Mouse (Mus musculus) gastrocnemius, adult 8-10 months (tissue): ENCODE measurements around the gene Tgm6. TPM values are rescaled to one million over a fixed set of nuclear protein-coding genes. Genes with fewer than 3 reads are reported as not detected.

Experiments
- DNase-seq, 2 experiments: peaks; one replicate each; pipeline ENCODE4 v3.0.0; 2022; ENCODE audit warnings: low spot score in 2 of 2
- total RNA-seq, 4 experiments: library from RNA; stranded (reverse); gene quantifications; 2 replicates each; pipeline ENCODE4 v1.2.4; 2022

The Tgm6 gene
- total RNA-seq, result not detected

DNA sequence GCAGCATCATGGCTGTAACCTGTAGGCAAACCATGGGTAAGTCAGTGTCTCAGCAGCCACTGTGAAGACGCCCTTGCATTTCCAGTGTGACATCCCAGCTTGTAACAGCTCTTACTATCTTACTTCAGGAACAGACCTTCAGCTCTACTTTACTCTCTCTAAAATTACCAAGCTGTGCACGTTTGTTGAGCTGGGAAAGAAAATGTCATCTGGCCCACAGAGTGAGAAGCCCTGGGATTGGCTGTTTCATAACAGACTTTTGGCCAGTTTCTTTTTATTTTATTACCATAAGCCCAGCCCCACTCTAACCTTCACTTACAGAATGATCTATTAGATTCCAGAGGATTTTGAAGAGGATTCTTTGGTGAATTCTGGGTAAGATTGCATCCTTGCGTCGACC is at the start of gene Tgm6:
Gene Tgm6 (plus strand): TSS at position 301 of the 400 bp plus-strand sequence.
- DNase-seq, result no peak

DNA sequence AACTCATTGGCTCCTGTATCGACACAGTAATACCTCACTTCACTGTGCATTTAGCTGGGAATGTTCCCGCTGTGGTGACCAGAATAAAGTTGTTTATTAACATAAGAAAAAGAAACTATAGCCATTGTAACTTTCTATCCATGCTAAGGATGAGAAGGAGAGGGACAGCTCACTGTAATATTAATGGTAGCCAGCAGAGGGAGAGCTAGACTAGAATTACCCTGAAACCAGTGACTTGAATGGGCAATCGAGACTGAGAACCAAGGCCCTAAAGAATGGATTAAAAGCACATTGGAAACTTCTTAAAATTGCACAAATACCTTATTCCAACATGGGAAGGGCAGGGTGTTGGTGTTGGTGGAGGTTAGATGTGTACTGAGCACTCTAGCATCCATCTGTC is 44.0 kb upstream of the Tgm6 start:
- DNase-seq, result no peak

DNA sequence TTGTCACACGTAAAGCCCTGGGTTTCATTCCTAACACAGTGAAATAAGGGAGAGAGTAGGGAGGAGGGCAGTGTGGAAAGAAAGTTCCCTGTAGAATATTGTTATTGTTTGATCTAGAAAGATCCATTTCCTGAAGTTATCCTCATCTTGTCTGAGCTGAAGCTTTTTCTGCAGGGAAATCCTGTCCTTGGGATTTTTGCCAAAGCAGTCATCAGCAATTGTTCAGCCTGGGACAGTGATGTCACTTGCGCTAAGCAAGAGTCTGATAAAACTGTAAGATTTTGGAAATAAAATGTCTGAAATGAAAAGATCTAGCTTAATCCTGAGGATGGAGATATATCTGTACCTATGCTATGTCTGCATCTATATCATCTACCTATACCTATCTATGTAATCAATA is 41.8 kb upstream of the Tgm6 start:
- DNase-seq, result no peak

- DNase-seq, result no peak
Observed at GRCm38 (mm10) chr2:130112804-130113203, 588 bp downstream of the Tgm6 start.

DNA sequence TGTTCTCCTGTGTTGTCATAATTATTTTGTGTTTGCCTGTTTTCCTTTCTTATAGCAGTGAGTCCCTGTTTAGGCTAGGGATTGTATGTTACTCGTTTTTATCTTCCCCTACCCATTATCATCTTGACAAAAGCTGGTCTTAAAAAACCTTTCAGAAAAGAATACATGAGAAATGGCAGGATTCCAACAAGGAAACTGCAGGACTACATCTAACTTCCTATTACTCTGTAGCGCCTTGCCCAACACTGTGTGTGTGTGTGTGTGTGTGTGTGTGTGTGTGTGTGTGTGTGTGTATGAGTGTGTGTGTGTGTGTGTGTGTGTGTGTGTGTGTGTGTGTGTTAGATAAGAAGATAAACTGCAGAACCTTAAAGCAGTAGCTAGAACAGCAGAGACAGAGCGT is 1.2 kb downstream of the Tgm6 start:
- no peak for DNase-seq

DNA sequence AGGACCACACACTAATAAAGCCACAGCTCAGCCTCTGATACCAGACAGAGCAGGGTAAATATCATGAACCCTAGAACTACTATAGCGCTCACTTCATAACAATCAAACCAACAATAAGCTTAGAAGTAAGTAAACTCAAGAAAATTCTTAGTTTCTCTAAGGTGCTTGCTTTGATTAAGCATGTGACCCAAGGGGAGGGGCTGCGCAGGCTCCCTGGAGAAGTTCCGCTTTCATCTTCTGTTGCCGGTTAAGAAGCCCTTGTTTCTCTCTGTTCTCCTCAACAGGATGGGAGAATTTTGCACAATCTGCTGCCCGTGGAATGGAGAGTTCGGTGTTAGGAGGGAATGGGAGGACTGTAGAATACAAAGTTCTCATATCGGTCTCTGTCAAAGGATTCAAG is 6.4 kb downstream of the Tgm6 start:
- no peak for DNase-seq

GRCm38 (mm10) chr2:130125279-130126059 is 13.3 kb downstream of the Tgm6 start:
- DNase-seq, result no peak

DNA sequence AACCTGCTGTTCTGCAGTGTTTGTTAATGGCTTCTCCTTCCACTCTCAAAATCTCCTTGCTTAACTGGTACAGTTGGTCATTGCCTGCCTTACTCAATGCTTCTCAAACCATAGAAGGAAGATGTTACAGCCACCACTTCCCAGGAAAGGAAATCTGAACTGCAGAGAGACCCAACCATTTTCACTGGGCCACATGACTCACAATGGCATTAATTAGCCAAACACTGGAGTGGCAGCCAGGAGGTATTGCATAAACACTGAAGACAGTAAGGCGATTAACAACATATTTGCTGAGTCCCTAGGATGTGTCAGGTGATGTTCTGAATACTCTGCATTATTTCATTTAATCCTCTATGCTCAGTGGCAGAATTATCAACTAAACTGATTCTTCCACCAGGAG is 13.9 kb downstream of the Tgm6 start:
- DNase-seq, result no peak

DNA sequence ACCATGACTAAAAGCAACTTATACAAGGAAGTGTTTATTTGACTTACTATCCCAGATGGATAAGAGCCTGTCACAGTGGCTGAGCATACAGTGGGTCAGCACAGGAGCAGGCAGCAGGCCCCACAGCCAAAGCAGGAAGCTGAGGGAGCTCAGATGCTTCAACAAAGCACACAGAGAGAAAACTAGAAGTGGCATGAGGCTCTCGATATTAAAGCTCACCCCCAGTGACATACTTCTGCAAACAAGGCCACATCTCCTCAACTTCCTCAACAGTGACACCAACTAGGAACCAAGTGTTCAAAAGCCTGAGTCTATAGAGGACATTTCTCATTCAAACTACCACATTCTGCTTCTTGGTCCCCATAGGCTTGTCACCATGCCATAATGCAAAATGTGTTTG is 17.5 kb downstream of the Tgm6 start:
- DNase-seq, result no peak

- no peak for DNase-seq
Observed at GRCm38 (mm10) chr2:130143011-130143410, 30.8 kb downstream of the Tgm6 start.

GRCm38 (mm10) chr2:130144703-130145324 is 32.6 kb downstream of the Tgm6 start:
- DNase-seq, result no peak

- DNase-seq, result no peak
Observed at GRCm38 (mm10) chr2:130146089-130146668, 34.0 kb downstream of the Tgm6 start.

- DNase-seq, result no peak
Observed at GRCm38 (mm10) chr2:130155171-130155570, 43.0 kb downstream of the Tgm6 start.

DNA sequence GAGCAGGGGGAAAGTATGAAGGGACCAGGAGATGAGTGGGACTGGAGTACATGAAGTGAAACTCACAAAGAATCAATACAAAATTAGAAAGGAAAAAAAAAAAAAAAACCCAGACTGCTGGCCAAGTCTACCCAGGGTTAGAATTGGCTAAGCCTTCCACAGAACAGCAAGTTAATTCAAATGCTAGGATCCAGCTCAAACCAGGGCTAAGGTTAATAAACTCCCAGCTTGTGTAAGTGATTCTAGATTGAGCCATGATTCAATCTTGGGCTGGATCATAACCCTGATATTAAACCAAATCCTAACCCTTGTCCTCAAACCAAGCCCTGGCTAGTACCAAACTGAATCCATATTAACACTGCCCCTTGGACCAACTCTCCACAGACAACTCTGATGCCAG is 43.6 kb downstream of the Tgm6 start:
- no peak for DNase-seq

DNA sequence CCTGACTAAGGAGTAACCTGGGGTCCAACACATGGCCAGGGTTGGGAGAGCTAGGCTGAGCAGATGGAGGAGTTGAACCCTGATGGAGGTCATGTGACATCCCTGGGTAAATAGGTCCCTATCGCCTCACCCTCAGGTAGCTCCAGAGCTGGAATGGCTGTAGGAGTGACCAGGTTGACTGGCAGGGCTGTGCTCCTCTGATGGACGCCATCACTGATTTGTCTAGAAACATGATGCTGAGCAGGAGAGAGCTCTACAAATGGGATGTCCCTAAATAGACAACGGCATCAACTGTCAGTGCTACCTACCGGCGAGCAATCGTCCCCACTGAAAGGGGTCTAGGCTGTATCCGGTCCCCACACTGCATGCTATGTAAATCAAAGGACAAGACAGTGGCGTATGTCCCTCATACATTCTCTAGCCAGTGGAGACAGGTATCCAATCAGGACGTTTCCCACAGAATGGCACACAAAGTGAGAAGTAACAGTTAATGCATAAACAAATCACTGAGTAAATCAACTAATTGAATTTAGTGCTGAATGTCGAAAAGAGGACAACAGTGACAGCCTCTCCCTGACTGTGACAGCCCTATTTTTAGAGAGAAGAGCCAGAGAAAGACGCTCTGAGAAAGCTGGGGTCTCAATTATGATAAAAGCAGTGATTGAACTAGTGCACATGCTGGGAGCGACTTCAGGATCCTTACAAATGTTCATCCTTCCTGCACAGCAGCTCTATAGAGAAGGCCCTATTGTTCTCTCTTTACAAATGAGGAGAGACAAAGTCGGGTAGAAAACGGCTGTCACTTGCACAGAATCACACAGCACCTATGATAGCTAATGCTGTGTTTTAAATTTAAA is 45.2 kb downstream of the Tgm6 start:
- no peak for DNase-seq

- DNase-seq, result no peak
Observed at GRCm38 (mm10) chr2:130158088-130158437, 45.8 kb downstream of the Tgm6 start.

GRCm38 (mm10) chr2:130162701-130163100 is 50.5 kb downstream of the Tgm6 start:
- no peak for DNase-seq

- DNase-seq, result no peak
Observed at GRCm38 (mm10) chr2:130166311-130167214, 54.3 kb downstream of the Tgm6 start.

DNA sequence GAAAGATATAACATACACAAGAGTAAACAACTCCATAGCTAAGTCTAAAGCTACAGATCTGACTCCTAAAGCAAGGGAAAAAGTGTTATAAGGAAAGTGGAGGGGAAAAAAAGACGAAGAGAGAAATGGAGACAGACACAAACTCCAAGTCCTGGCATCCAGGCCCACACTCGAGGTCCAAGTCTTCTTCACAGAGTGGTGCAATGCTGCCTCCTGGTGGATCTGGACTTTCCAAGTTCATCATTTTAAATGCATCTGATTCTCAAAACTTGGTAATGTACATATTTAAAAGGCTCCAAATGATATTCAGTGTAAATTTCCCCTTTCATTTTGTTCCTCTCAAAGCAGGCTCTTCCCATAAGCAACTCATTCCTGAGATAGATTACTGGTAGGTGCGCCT is 55.6 kb downstream of the Tgm6 start:
- DNase-seq, result no peak

DNA sequence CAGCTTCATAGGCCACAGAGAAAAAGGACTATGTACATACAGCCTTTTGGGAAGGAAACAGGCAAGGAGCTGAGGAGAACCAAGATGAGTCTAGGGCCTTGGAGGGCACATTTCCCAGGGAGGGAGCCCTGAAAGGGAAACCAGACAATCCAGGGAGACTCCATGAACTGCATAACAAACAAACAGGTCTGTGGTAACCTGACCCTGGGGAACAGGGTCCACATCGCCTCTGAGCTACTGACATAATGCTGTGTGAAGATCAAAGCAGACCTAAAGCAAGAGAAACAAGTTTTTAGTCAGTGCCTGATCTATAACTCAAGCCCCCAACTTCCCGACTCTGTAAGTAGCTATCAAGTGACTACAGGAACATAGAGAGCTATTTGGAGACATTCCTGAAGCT is 59.5 kb downstream of the Tgm6 start:
- no peak for DNase-seq

GRCm38 (mm10) chr2:130176820-130177219 is 64.6 kb downstream of the Tgm6 start:
- DNase-seq, result no peak
